Mouse (Mus musculus) right cerebral cortex, postnatal 36 days (tissue): ENCODE results near the gene 4933402J07Rik.

Experiments used
- DNase-seq, 2 experiments: peaks; one replicate each; pipeline ENCODE4 v3.0.0; 2022; ENCODE audit warnings: low spot score in 2 of 2, mixed read lengths in 1 of 2

Gene 4933402J07Rik

DNA sequence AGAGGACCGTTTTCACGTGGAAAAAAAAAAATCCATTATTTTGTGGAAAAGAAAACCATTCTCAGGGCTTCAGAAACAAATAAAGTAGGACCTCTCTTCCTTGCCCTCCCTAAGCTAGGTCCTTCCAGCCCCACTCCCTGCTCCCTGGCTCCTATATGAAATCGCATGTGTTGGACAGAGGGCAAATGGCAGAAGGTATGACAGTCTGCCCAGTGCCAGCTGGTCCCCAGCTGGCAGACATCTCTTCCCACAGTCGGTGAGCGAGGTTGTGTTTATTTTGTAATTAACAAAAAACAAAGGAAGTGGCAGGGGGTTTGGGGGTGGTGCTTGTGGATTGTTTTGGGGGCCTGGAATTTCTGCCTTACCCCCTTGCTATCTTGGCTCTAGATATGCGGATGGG lies 56.6 kb downstream of the 4933402J07Rik start:
- DNase-seq, result no peak

GRCm38 (mm10) chr8:87621181-87621580 lies 57.5 kb downstream of the 4933402J07Rik start:
- DNase-seq, result no peak

DNA sequence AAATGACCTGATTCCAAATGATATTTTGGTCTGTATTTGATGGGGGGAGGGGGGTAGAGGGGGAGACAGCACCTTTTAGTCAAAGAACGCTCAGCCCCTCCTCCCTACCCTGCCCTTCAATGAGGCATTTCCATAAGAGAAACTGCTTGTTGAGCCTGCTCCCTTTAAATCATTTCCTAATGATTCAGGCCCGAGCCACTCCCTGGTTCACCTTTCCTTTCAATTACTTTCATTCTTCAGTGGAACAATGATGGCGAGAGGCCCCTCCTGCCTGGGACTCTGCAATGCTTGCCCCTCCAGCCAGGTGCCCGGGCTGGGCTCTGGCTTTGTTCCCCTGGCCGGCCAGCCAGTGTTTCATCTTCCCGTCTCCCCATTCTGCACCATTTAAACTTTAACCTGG lies 66.0 kb downstream of the 4933402J07Rik start:
- DNase-seq, result no peak

DNA sequence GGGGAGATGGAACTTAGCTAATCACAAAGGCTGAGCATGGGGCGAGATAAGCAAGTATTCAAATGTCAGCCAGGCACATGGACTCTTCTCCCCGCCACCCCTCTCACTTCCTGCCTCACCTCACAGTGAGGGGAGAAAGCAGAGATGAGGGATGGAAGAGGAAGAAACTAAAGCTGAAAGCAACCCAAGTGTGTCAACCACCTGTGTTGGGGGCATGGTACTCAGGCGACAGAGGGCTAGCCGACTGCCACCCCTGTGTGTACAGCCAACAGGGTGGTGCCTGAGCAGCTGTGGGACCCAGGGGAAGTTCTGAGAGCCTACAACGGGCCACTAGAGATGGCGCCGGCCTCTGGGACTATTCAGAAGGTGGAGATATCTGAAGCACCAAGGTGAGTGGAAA lies 68.1 kb downstream of the 4933402J07Rik start:
- no peak for DNase-seq

DNA sequence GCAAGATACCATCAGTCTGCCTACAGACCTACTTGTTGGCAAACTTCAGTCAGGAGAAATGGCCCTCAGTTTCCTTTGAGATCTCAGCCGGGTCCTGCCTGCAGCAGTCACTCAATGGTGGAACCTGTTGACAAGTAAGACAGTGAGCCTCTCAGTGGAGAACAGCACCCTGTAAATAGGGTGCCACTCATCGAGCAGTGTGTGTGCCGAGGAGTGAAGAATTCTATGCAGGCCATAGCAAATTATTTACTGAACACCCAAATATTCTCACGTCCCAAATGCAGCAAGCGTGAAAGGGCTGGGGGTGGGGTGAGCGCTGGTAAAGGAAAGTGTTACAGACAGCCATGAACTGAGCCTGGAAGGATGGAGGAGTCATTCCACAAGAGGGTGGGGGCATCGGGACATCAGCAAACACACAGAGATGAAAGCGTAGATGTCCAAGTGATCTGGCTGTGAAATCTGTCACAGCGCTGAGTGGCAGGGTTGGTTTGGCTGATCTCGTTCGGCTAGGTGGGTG lies 72.6 kb downstream of the 4933402J07Rik start:
- DNase-seq, result no peak
